Mouse (Mus musculus): ENCODE data around the gene Slc25a48.

Gene Slc25a48

GRCm38 (mm10) chr13:56509796-56510195 lies 71.6 kb downstream of the Slc25a48 start:
- DNase-seq (ENCODE audit: low read depth, low spot score) = no peak

GRCm38 (mm10) chr13:56513595-56513994 lies 75.4 kb downstream of the Slc25a48 start:
- no peak for DNase-seq (ENCODE audit: low read depth, low spot score)

- DNase-seq (ENCODE audit: low read depth, low spot score) = no peak
Observed at GRCm38 (mm10) chr13:56516311-56516710, 78.2 kb downstream of the Slc25a48 start.

GRCm38 (mm10) chr13:56516816-56517215 lies 78.7 kb downstream of the Slc25a48 start:
- DNase-seq (ENCODE audit: low read depth, low spot score) = no peak

- DNase-seq (ENCODE audit: low read depth, low spot score) = peak; percentile 85
Observed at GRCm38 (mm10) chr13:56522081-56522820, 84.1 kb downstream of the Slc25a48 start, which contains the start of gene Fbxl21. Fbxl21 (plus strand) TSS chr13:56522472.

GRCm38 (mm10) chr13:56522821-56523167 lies 84.6 kb downstream of the Slc25a48 start:
- no peak for DNase-seq (ENCODE audit: low read depth, low spot score)

Data from ES-CJ7 (cell line).